Comparison of ENCODE assay signal across 9 mouse cellular contexts in genomic region chr4:28813551-28814475, GRCm38 (mm10). TPM values are rescaled to one million over a fixed set of nuclear protein-coding genes. Genes with fewer than 3 reads are reported as not detected.
DNase-seq lines count a peak whose midpoint lies in the region; ATAC-seq and TF ChIP-seq lines count a peak whose summit lies in the region.
"Had no signal": no experiment of that assay in that cellular context is flagged by ENCODE, and none has a peak within 500 bp of the region (broad histone marks: within the 10 kb centered on the region; RNA-seq: fewer than 3 reads in every experiment).

No protein-coding gene starts in this region.

- H3K4me3 ChIP-seq in spleen, adult 2 months (ENCODE audit: extremely low read depth, insufficient read depth, insufficient read length), result peak overlapping the region; percentile 45
- H3K4me3 ChIP-seq in embryonic facial prominence, embryonic 13.5 days, result peak overlapping the region; percentile 85
- H3K4me3 ChIP-seq in heart, embryonic 10.5 days, result peak overlapping the region; percentile 92
- peak overlapping the region; percentile 82 for H3K4me3 ChIP-seq in kidney, embryonic 16.5 days (ENCODE audit: low read length)
- peak overlapping the region; percentile 61 to 64 for H3K4me3 ChIP-seq in liver, embryonic 14.5 days (ENCODE audit: insufficient read depth in 1 of 2, low read depth in 2 of 2, low read length in 2 of 2)
- H3K4me3 ChIP-seq in olfactory bulb, adult 2 months (ENCODE audit: insufficient read depth, low read depth, low read length), result peak overlapping the region; percentile 72

- TF ChIP-seq POLR2A in spleen, adult 2 months (IDR thresholded peaks at IDR 0.05; ENCODE audit: low read depth, low read length), result no peak
- TF ChIP-seq POLR2A in olfactory bulb, adult 2 months (IDR thresholded peaks at IDR 0.05; ENCODE audit: insufficient read depth, low read depth, low read length), result no peak

- no peak for TF ChIP-seq EP300 in liver, embryonic 14.5 days (IDR thresholded peaks at IDR 0.05; ENCODE audit: low read depth)

- no peak overlapping the region for H3K27ac ChIP-seq in spleen, adult 2 months (ENCODE audit: insufficient read depth, low read length)
- peak overlapping the region; percentile 94 for H3K27ac ChIP-seq in embryonic facial prominence, embryonic 13.5 days
- peak overlapping the region; percentile 94 for H3K27ac ChIP-seq in heart, embryonic 10.5 days
- H3K27ac ChIP-seq in kidney, embryonic 16.5 days (ENCODE audit: low read length), result peak overlapping the region; percentile 89
- no peak overlapping the region for H3K27ac ChIP-seq in liver, embryonic 14.5 days
- 0 out of 2 replicates have a peak overlapping the region, but pooled peaks have one; percentile 32 for H3K27ac ChIP-seq in olfactory bulb, adult 2 months (ENCODE audit: insufficient read depth, low read depth, low read length)

- H3K36me3 ChIP-seq in spleen, adult 2 months (ENCODE audit: control insufficient read depth, insufficient read depth, low read length), result no peaks in the 10 kb centered on the region
- H3K36me3 ChIP-seq in embryonic facial prominence, embryonic 13.5 days, result no peaks in the 10 kb centered on the region
- H3K36me3 ChIP-seq in heart, embryonic 10.5 days, result no peaks in the 10 kb centered on the region
- no peaks in the 10 kb centered on the region for H3K36me3 ChIP-seq in kidney, embryonic 16.5 days (ENCODE audit: insufficient read depth, low read length)
- H3K36me3 ChIP-seq in liver, embryonic 14.5 days (replicated peaks; ENCODE audit: control insufficient read depth, insufficient read depth, low read depth), result no peaks in the 10 kb centered on the region
- H3K36me3 ChIP-seq: G1E had no signal

- WGBS in spleen, adult 2 months, result 1% methylated on average over 82 of the region's 94 CpGs
- WGBS in embryonic facial prominence, embryonic 13.5 days, result under 1% methylated on average over 86 of the region's 94 CpGs
- under 1% methylated on average over 69 of the region's 94 CpGs for WGBS in heart, embryonic 10.5 days
- WGBS in kidney, embryonic 16.5 days, result under 1% methylated on average over 88 of the region's 94 CpGs
- WGBS in liver, embryonic 14.5 days (ENCODE audit: insufficient replicate concordance), result under 1% methylated on average over 78 of the region's 94 CpGs
- under 1% methylated on average over 94 of the region's 94 CpGs for WGBS in olfactory bulb, adult 2 months

- peaks cover 3% of the 10 kb centered on the region; the same call in 1 of the 2 replicates for H3K4me1 ChIP-seq in spleen, adult 2 months (ENCODE audit: control insufficient read depth, insufficient read depth, insufficient read length)
- H3K4me1 ChIP-seq in embryonic facial prominence, embryonic 13.5 days, result peaks cover 5% of the 10 kb centered on the region; the same call in 1 of the 2 replicates
- no peaks in the 10 kb centered on the region for H3K4me1 ChIP-seq in heart, embryonic 10.5 days
- H3K4me1 ChIP-seq in kidney, embryonic 16.5 days (ENCODE audit: insufficient read depth, low read length), result peaks cover 4% of the 10 kb centered on the region; the same call in 1 of the 2 replicates
- no peaks in the 10 kb centered on the region; a peak in 1 of 4 replicates for H3K4me1 ChIP-seq in liver, embryonic 14.5 days (replicated peaks; ENCODE audit: control insufficient read depth in 2 of 2, insufficient read depth in 2 of 2, low read length in 1 of 2)
- H3K4me1 ChIP-seq in olfactory bulb, adult 2 months (ENCODE audit: control insufficient read depth, insufficient read depth, low read length), result no peaks in the 10 kb centered on the region

- peak overlapping the region; percentile 80 for H3K4me2 ChIP-seq in embryonic facial prominence, embryonic 13.5 days
- H3K4me2 ChIP-seq in kidney, embryonic 16.5 days (replicated peaks; ENCODE audit: low read depth, low read length), result peak overlapping the region; percentile 84
- H3K4me2 ChIP-seq in liver, embryonic 14.5 days (ENCODE audit: low read depth), result peak overlapping the region; percentile 85

- no peaks in the 10 kb centered on the region for H3K9me3 ChIP-seq in embryonic facial prominence, embryonic 13.5 days
- no peaks in the 10 kb centered on the region for H3K9me3 ChIP-seq in heart, embryonic 10.5 days
- H3K9me3 ChIP-seq in kidney, embryonic 16.5 days (ENCODE audit: low read length), result no peaks in the 10 kb centered on the region
- no peaks in the 10 kb centered on the region for H3K9me3 ChIP-seq in liver, embryonic 14.5 days (ENCODE audit: control insufficient read depth, low read length)

- TF ChIP-seq CTCF in spleen, adult 2 months (IDR thresholded peaks at IDR 0.05; ENCODE audit: extremely low read depth, insufficient read depth, insufficient read length, insufficient replicate concordance), result no peak
- no peak for TF ChIP-seq CTCF in liver, embryonic 14.5 days (IDR thresholded peaks at IDR 0.05; ENCODE audit: low read depth)
- TF ChIP-seq CTCF in olfactory bulb, adult 2 months (IDR thresholded peaks at IDR 0.05; ENCODE audit: insufficient read depth, low read depth, low read length), result no peak

- peaks cover 21% of the 10 kb centered on the region for H3K27me3 ChIP-seq in spleen, adult 2 months (ENCODE audit: control insufficient read depth, insufficient read depth, low read length)
- no peaks in the 10 kb centered on the region for H3K27me3 ChIP-seq in embryonic facial prominence, embryonic 13.5 days
- H3K27me3 ChIP-seq in heart, embryonic 10.5 days (ENCODE audit: insufficient read depth, poor library complexity, severe bottlenecking), result no peaks in the 10 kb centered on the region
- H3K27me3 ChIP-seq in kidney, embryonic 16.5 days (ENCODE audit: insufficient read depth, low read length), result no peaks in the 10 kb centered on the region
- H3K27me3 ChIP-seq in liver, embryonic 14.5 days (ENCODE audit: control insufficient read depth, insufficient read depth, low read length), result peaks cover 39% of the 10 kb centered on the region

- ATAC-seq in embryonic facial prominence, embryonic 13.5 days (ENCODE audit: insufficient number of reproducible peaks, insufficient read depth, low FRiP score, low TSS enrichment, low read depth), result peak; percentile 5; the same call in 1 of the 2 replicates
- ATAC-seq in kidney, embryonic 16.5 days (ENCODE audit: low FRiP score, low TSS enrichment), result peak; percentile 58
- ATAC-seq in liver, embryonic 14.5 days (ENCODE audit: insufficient read depth), result peak; percentile 7; the same call in 1 of the 2 replicates

- DNase-seq in spleen, adult 2 months (ENCODE audit: low read depth in 1 of 2, low spot score in 2 of 2), result no peak
- DNase-seq in spleen, postnatal 36 days (ENCODE audit: low spot score in 2 of 2), result no peak
- peak; percentile 82 for DNase-seq in heart, embryonic 10.5 days (ENCODE audit: low spot score)
- no peak for DNase-seq in liver, embryonic 14.5 days (ENCODE audit: low read depth in 3 of 3, low spot score in 3 of 3)
- DNase-seq in urinary bladder, adult 2 months (ENCODE audit: low spot score), result peak; percentile 39

- peak overlapping the region; percentile 91 for H3K9ac ChIP-seq in embryonic facial prominence, embryonic 13.5 days
- H3K9ac ChIP-seq in kidney, embryonic 16.5 days (replicated peaks; ENCODE audit: low read length), result peak overlapping the region; percentile 86
- no peak overlapping the region; the same call in 1 of the 2 replicates for H3K9ac ChIP-seq in liver, embryonic 14.5 days (replicated peaks)

RNA-seq across cellular contexts. Expression of gene Epha7, which starts 0.9 kb away (rescaled TPM):
- polyA plus RNA-seq in spleen, adult 2 months (2012; rRNA removed), result 0.05 and 0.06 TPM in 2 replicates
- polyA plus RNA-seq in embryonic facial prominence, embryonic 13.5 days (2015; fragmentation: Nextera tagmentation; extraction: Ambion mirVana), result 51.5 and 61.1 TPM in 2 replicates
- 42.6 and 42.8 TPM in 2 replicates for polyA plus RNA-seq in heart, embryonic 10.5 days (2016; fragmentation: Nextera tagmentation; extraction: Ambion mirVana)
- polyA plus RNA-seq in kidney, embryonic 16.5 days (2015; fragmentation: Nextera tagmentation; extraction: Ambion mirVana), result 37.6 and 43.6 TPM in 2 replicates
- 0.35 and 0.58 TPM in 2 replicates for polyA plus RNA-seq in liver, embryonic 14.5 days (2012; rRNA removed)
- 1.0 and 1.1 TPM in 2 replicates for polyA plus RNA-seq in liver, embryonic 14.5 days (2014; fragmentation: Nextera tagmentation; extraction: Ambion mirVana)
- not detected in 2 replicates for polyA plus RNA-seq in olfactory bulb, adult 2 months (2012; ENCODE audit: insufficient read depth, insufficient read length, low replicate concordance, missing spikeins)
- polyA plus RNA-seq in urinary bladder, adult 2 months (2012; rRNA removed), result 4.0 and 5.4 TPM in 2 replicates
- polyA plus RNA-seq: G1E had no signal

Comparison
In these comparisons a context has a peak if more than half of its experiments do, and no peak if none do; other contexts are left out.
1. DNase-seq: peak in heart, embryonic 10.5 days (single experiment) and urinary bladder, adult 2 months (single experiment); none in spleen, adult 2 months (0 of 2), spleen, postnatal 36 days (0 of 2) and liver, embryonic 14.5 days (0 of 3).
2. H3K27ac ChIP-seq: peak in embryonic facial prominence, embryonic 13.5 days (single experiment), heart, embryonic 10.5 days (single experiment), kidney, embryonic 16.5 days (single experiment) and olfactory bulb, adult 2 months (single experiment); none in spleen, adult 2 months (single experiment) and liver, embryonic 14.5 days (single experiment).
3. ATAC-seq: peak in every context shown above with its lines; median percentile 58 in kidney, embryonic 16.5 days; 7 in liver, embryonic 14.5 days; 5 in embryonic facial prominence, embryonic 13.5 days.
4. Peak in every context shown above with its lines, with median percentiles within 50 percentile points of each other: H3K4me3 ChIP-seq and H3K4me2 ChIP-seq.